ENCODE assay signal across 11 mouse cellular contexts in genomic region chr4:148872783-148873182, GRCm38 (mm10).
DNase-seq lines count a peak whose midpoint lies in the region; ATAC-seq lines count a peak whose summit lies in the region.
"Had no signal": no experiment of that assay in that cellular context is flagged by ENCODE, and none has a peak within 500 bp of the region (broad histone marks: within the 10 kb centered on the region; RNA-seq: fewer than 3 reads in every experiment).

No protein-coding gene starts in this region.

- peak overlapping the region; percentile 31; the same call in 1 of the 2 replicates for H3K4me2 ChIP-seq in heart, embryonic 16.5 days (ENCODE audit: low read depth, low read length)
- no peak overlapping the region for H3K4me2 ChIP-seq in lung, embryonic 16.5 days (ENCODE audit: low read depth, low read length)
- H3K4me2 ChIP-seq: neural tube, embryonic 13.5 days had no signal

- 0 out of 2 replicates have a peak, but pooled peaks cover 6% of the 10 kb centered on the region for H3K36me3 ChIP-seq in heart, embryonic 10.5 days
- no peaks in the 10 kb centered on the region for H3K36me3 ChIP-seq in embryonic facial prominence, embryonic 10.5 days (replicated peaks)
- H3K36me3 ChIP-seq in heart, embryonic 16.5 days (ENCODE audit: control insufficient read depth, insufficient read depth) = no peaks in the 10 kb centered on the region
- H3K36me3 ChIP-seq in lung, embryonic 16.5 days (ENCODE audit: control insufficient read depth, insufficient read depth, low read length) = no peaks in the 10 kb centered on the region
- H3K36me3 ChIP-seq: G1E; neural tube, embryonic 13.5 days had no signal

- WGBS in heart, embryonic 10.5 days = 42% methylated on average over 12 of the region's 12 CpGs
- WGBS in embryonic facial prominence, embryonic 10.5 days = 65% methylated on average over 12 of the region's 12 CpGs
- WGBS in heart, embryonic 16.5 days = 31% methylated on average over 12 of the region's 12 CpGs
- 32% methylated on average over 12 of the region's 12 CpGs for WGBS in lung, embryonic 16.5 days

- peaks cover 82% of the 10 kb centered on the region for H3K4me1 ChIP-seq in heart, embryonic 10.5 days
- H3K4me1 ChIP-seq in embryonic facial prominence, embryonic 10.5 days = peaks cover 55% of the 10 kb centered on the region
- H3K4me1 ChIP-seq in heart, embryonic 16.5 days (ENCODE audit: control insufficient read depth, insufficient read depth, low read length) = peaks cover 73% of the 10 kb centered on the region
- H3K4me1 ChIP-seq in lung, embryonic 16.5 days (replicated peaks; ENCODE audit: control insufficient read depth, insufficient read depth, low read length) = peaks cover 16% of the 10 kb centered on the region

- H3K9me3 ChIP-seq in heart, embryonic 10.5 days = no peaks in the 10 kb centered on the region
- H3K9me3 ChIP-seq in embryonic facial prominence, embryonic 10.5 days = no peaks in the 10 kb centered on the region
- H3K9me3 ChIP-seq in heart, embryonic 16.5 days (replicated peaks; ENCODE audit: control insufficient read depth, low read length) = no peaks in the 10 kb centered on the region
- H3K9me3 ChIP-seq in lung, embryonic 16.5 days (ENCODE audit: control insufficient read depth, low read length) = no peaks in the 10 kb centered on the region
- H3K9me3 ChIP-seq: G1E; neural tube, embryonic 13.5 days had no signal

- H3K27ac ChIP-seq in heart, embryonic 10.5 days = peak overlapping the region; percentile 75
- peak overlapping the region; percentile 52; the same call in 1 of the 2 replicates for H3K27ac ChIP-seq in embryonic facial prominence, embryonic 10.5 days (replicated peaks)
- H3K27ac ChIP-seq in heart, embryonic 16.5 days (ENCODE audit: low read length) = peak overlapping the region; percentile 81
- H3K27ac ChIP-seq in lung, embryonic 16.5 days (ENCODE audit: low read length) = no peak overlapping the region
- H3K27ac ChIP-seq: neural tube, embryonic 13.5 days had no signal

- no peak for ATAC-seq in heart, embryonic 16.5 days (replicated peaks; ENCODE audit: extremely low read depth, insufficient read depth, low FRiP score)
- peak; percentile 13; the same call in 1 of the 2 replicates for ATAC-seq in lung, embryonic 16.5 days (ENCODE audit: low read depth)

- no peak for DNase-seq in heart, embryonic 10.5 days (ENCODE audit: low spot score)
- no peak for DNase-seq in heart, postnatal 25 days (ENCODE audit: low spot score)
- DNase-seq in embryonic facial prominence, embryonic 10.5 days (ENCODE audit: low spot score) = no peak
- no peak for DNase-seq in layer of hippocampus, postnatal 36 days
- no peak for DNase-seq in thymus, postnatal 25 days
- DNase-seq in left cerebral cortex, postnatal 36 days (ENCODE audit: low spot score in 2 of 2) = no peak
- DNase-seq: cerebellum, postnatal 36 days had no signal

- peaks cover 14% of the 10 kb centered on the region for H3K27me3 ChIP-seq in heart, embryonic 10.5 days (ENCODE audit: insufficient read depth, poor library complexity, severe bottlenecking)
- peaks cover 95% of the 10 kb centered on the region for H3K27me3 ChIP-seq in embryonic facial prominence, embryonic 10.5 days (replicated peaks; ENCODE audit: low read depth, poor library complexity, severe bottlenecking)
- no peaks in the 10 kb centered on the region for H3K27me3 ChIP-seq in heart, embryonic 16.5 days (ENCODE audit: control insufficient read depth, insufficient read depth, low read length)
- H3K27me3 ChIP-seq in lung, embryonic 16.5 days (ENCODE audit: control insufficient read depth, insufficient read depth, low read depth, low read length) = no peaks in the 10 kb centered on the region

- peak overlapping the region; percentile 60 for H3K9ac ChIP-seq in heart, embryonic 16.5 days (ENCODE audit: low read length)
- no peak overlapping the region for H3K9ac ChIP-seq in lung, embryonic 16.5 days (ENCODE audit: low read length)
- H3K9ac ChIP-seq: neural tube, embryonic 13.5 days had no signal

- H3K4me3 ChIP-seq in heart, embryonic 10.5 days = no peak overlapping the region
- peak overlapping the region; percentile 13; the same call in 1 of the 2 replicates for H3K4me3 ChIP-seq in embryonic facial prominence, embryonic 10.5 days
- no peak overlapping the region for H3K4me3 ChIP-seq in heart, embryonic 16.5 days (ENCODE audit: low read length)
- no peak overlapping the region for H3K4me3 ChIP-seq in lung, embryonic 16.5 days (ENCODE audit: low read length)
- H3K4me3 ChIP-seq: neural tube, embryonic 13.5 days had no signal

- intact Hi-C loops in heart, postnatal 25 days (cut with DNase I) = no loop called here
- intact Hi-C loops in left cerebral cortex, postnatal 36 days (cut with DNase I) = no loop called here
